ENCODE assay signal across 10 mouse cellular contexts in the genomic region with DNA sequence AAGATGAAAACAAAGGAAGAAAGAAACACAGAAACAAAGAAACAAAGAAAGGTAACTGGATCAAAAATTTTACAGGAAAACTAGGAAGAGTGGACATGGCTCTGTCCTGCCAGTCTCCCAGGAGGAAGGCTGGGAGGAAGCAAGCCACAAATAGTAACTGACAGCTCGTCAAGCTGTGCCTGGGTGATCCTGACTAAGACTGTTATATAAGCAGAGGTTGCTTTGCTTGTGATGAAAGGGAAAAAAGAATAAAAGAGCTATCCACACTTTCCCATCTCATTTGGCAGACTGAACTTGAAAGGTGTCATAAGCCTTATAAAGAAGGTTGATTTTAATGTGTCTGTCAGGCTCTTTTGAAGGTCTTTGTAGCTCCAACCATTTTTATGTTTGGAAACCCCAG.
DNase-seq lines count a peak whose midpoint lies in the region; ATAC-seq and TF ChIP-seq lines count a peak whose summit lies in the region.
"Had no signal": no experiment of that assay in that cellular context is flagged by ENCODE, and none has a peak within 500 bp of the region (broad histone marks: within the 10 kb centered on the region; RNA-seq: fewer than 3 reads in every experiment).

No protein-coding gene starts in this region.

- no peak overlapping the region for H3K9ac ChIP-seq in heart, embryonic 12.5 days
- H3K9ac ChIP-seq: forebrain, embryonic 12.5 days; stomach, embryonic 15.5 days had no signal

- 7% methylated on average over 1 of the region's 1 CpGs for WGBS in heart, embryonic 12.5 days
- 55% methylated on average over 1 of the region's 1 CpGs for WGBS in thymus, adult 2 months

- H3K27ac ChIP-seq in heart, embryonic 12.5 days (ENCODE audit: poor library complexity, severe bottlenecking), result no peak overlapping the region
- no peak overlapping the region for H3K27ac ChIP-seq in thymus, adult 2 months (ENCODE audit: control insufficient read depth, insufficient read depth, low read length)
- H3K27ac ChIP-seq: forebrain, embryonic 12.5 days; stomach, embryonic 15.5 days had no signal

- TF ChIP-seq POLR2A in thymus, adult 2 months (IDR thresholded peaks at IDR 0.05; ENCODE audit: control insufficient read depth, extremely low read depth, insufficient read depth, low read length, poor library complexity), result no peak

- peak; percentile 96 for DNase-seq in heart, adult 11 months
- peak; percentile 92 for DNase-seq in brain, adult 2 months (ENCODE audit: low read depth, low spot score)
- DNase-seq in cerebellum, postnatal 25 days, result peak; percentile 68 to 80
- DNase-seq in left cerebral cortex, adult 18-20 months (ENCODE audit: low spot score in 2 of 2), result peak; percentile 64 to 72
- DNase-seq in kidney, postnatal 14 days, result no peak
- DNase-seq in spleen, postnatal 10 days (ENCODE audit: low spot score in 2 of 2), result no peak
- no peak for DNase-seq in thymus, adult 2 months

- H3K27me3 ChIP-seq in heart, embryonic 12.5 days (replicated peaks), result no peaks in the 10 kb centered on the region
- no peaks in the 10 kb centered on the region for H3K27me3 ChIP-seq in thymus, adult 2 months (ENCODE audit: control insufficient read depth, insufficient read depth, low read length)
- H3K27me3 ChIP-seq: forebrain, embryonic 12.5 days; stomach, embryonic 15.5 days had no signal

- no peaks in the 10 kb centered on the region for H3K36me3 ChIP-seq in heart, embryonic 12.5 days
- H3K36me3 ChIP-seq in thymus, adult 2 months (ENCODE audit: control insufficient read depth, insufficient read depth, low read length), result no peaks in the 10 kb centered on the region
- H3K36me3 ChIP-seq: forebrain, embryonic 12.5 days; stomach, embryonic 15.5 days had no signal

- H3K4me2 ChIP-seq in heart, embryonic 12.5 days, result no peak overlapping the region
- H3K4me2 ChIP-seq: forebrain, embryonic 12.5 days; stomach, embryonic 15.5 days had no signal

- no peak for ATAC-seq in heart, embryonic 12.5 days (ENCODE audit: insufficient number of reproducible peaks, low FRiP score)

- H3K4me1 ChIP-seq in heart, embryonic 12.5 days (replicated peaks), result no peaks in the 10 kb centered on the region
- H3K4me1 ChIP-seq in thymus, adult 2 months (replicated peaks; ENCODE audit: control insufficient read depth, insufficient read depth, low read length), result no peaks in the 10 kb centered on the region
- H3K4me1 ChIP-seq: forebrain, embryonic 12.5 days; stomach, embryonic 15.5 days had no signal

- no peak overlapping the region for H3K4me3 ChIP-seq in heart, embryonic 12.5 days
- no peak overlapping the region for H3K4me3 ChIP-seq in thymus, adult 2 months (ENCODE audit: control insufficient read depth, insufficient read depth, low read length)
- H3K4me3 ChIP-seq: forebrain, embryonic 12.5 days; stomach, embryonic 15.5 days had no signal

- no peak for TF ChIP-seq CTCF in thymus, adult 2 months (IDR thresholded peaks at IDR 0.05; ENCODE audit: borderline replicate concordance, control insufficient read depth, extremely low read depth, insufficient read depth, low read length, poor library complexity)

- H3K9me3 ChIP-seq in heart, embryonic 12.5 days (replicated peaks), result no peaks in the 10 kb centered on the region
- H3K9me3 ChIP-seq: forebrain, embryonic 12.5 days; stomach, embryonic 15.5 days had no signal

Comparison
In these comparisons a context has a peak if more than half of its experiments do, and no peak if none do; other contexts are left out.
1. DNase-seq: peak in heart, adult 11 months (single experiment), brain, adult 2 months (single experiment), cerebellum, postnatal 25 days (2 of 2) and left cerebral cortex, adult 18-20 months (2 of 2); none in kidney, postnatal 14 days (single experiment), spleen, postnatal 10 days (0 of 2) and thymus, adult 2 months (single experiment).